Mouse (Mus musculus) kidney, postnatal 25 days (tissue): ENCODE data around the gene Olfr1051.
"Not testable (repeated sequence)": the region's sequence is repeated elsewhere in the genome, so short reads cannot be mapped to it uniquely, and the experiment has no call there.

Experiments used
- DNase-seq, 2 experiments: peaks; one replicate each; pipeline ENCODE4 v3.0.0; 2021; ENCODE audit warnings: mixed read lengths in 2 of 2

Gene Olfr1051

GRCm38 (mm10) chr2:86278988-86279387, at the start of gene Olfr1051:
TSS of gene Olfr1051 (minus strand) at chr2:86279088.
- DNase-seq, result not testable (repeated sequence)

- no peak for DNase-seq
Observed at GRCm38 (mm10) chr2:86315184-86315583, 36.3 kb upstream of the Olfr1051 start, which contains the start of gene Olfr1053. TSS of gene Olfr1053 (minus strand) at chr2:86315284.

- no peak for DNase-seq
Observed at GRCm38 (mm10) chr2:86292155-86292554, 13.3 kb upstream of the Olfr1051 start, which contains the start of gene Olfr1052. TSS of gene Olfr1052 (plus strand) at chr2:86292455.

GRCm38 (mm10) chr2:86258228-86258627, 20.7 kb downstream of the Olfr1051 start, which contains the start of gene Olfr1049:
TSS of gene Olfr1049 (minus strand) at chr2:86258328.
- DNase-seq, result not testable (repeated sequence)

- no peak for DNase-seq
Observed at GRCm38 (mm10) chr2:86240189-86240588, 38.7 kb downstream of the Olfr1051 start, which contains the start of gene Olfr1048. TSS of gene Olfr1048 (minus strand) at chr2:86240289.

GRCm38 (mm10) chr2:86231301-86231700, 47.6 kb downstream of the Olfr1051 start, which contains the start of gene Olfr1047:
TSS of gene Olfr1047 (minus strand) at chr2:86231401.
- DNase-seq, result no peak
